ENCODE assay signal across 16 mouse cellular contexts in the genomic region with DNA sequence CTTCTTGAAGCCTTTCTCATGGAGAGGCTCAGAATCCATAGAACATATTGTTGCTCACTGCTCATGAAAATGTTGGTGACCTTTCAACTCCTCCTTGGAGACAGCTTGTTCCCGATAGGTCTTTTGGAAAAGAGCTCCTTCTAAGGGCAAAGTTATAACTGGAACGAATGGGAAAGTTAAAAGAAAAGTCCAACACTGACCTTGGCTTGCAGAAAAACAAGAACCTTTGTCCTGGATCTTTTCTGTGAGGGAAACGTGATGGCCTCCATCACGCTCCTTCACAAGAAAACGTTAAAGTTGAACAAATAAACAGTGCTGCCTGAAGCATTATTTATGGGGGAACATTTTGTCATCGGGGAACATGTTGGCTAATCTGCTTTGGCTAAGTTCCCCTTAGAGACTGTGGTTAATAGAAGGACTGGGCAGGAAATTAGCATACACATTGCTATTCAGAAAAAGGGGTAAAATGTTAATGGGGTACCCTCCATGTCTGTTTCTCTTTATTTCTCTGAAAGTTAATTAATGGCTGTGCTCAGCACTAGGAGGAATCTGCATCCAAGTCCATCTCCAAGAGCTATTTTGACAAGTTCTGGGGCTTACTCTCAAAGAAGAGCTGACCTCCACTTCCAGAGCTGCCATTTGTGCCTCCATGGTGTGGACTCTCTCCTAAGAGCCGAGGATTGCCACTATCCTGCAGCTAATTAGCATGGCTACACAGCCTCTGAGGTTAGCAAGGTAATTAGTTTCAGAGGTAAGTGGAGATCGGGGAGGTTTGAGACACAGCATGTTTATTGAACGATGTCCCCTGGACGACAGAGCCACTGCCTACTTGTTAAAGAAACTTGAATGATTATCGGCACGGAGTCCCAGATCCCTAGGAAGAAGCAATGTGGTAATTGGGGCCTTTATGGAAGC.
DNase-seq lines count a peak whose midpoint lies in the region; ATAC-seq lines count a peak whose summit lies in the region.
"Had no signal": no experiment of that assay in that cellular context is flagged by ENCODE, and none has a peak within 500 bp of the region (broad histone marks: within the 10 kb centered on the region; RNA-seq: fewer than 3 reads in every experiment).

No protein-coding gene starts in this region.

- H3K9ac ChIP-seq in kidney, embryonic 16.5 days (replicated peaks; ENCODE audit: low read length): no peak overlapping the region
- H3K9ac ChIP-seq: kidney, embryonic 15.5 days; liver, embryonic 12.5 days; neural tube, embryonic 12.5 days had no signal

- DNase-seq in gastrocnemius, adult 18-20 months (ENCODE audit: low spot score): peak; percentile 35
- DNase-seq in gastrocnemius, postnatal 4 days (ENCODE audit: low spot score in 2 of 2): no peak
- DNase-seq in kidney, postnatal 14 days: peak; percentile 27
- DNase-seq in adipocyte (ENCODE audit: low spot score): peak; percentile 81
- DNase-seq in frontal cortex, postnatal 25 days (ENCODE audit: low spot score in 2 of 2): no peak
- DNase-seq: cerebellum, adult 8-10 months; gastrocnemius, postnatal 25 days; right cerebral cortex, postnatal 14 days; thymus, postnatal 4 days had no signal

- no peak overlapping the region for H3K4me2 ChIP-seq in kidney, embryonic 16.5 days (replicated peaks; ENCODE audit: low read depth, low read length)
- H3K4me2 ChIP-seq: kidney, embryonic 15.5 days; liver, embryonic 12.5 days; midbrain, embryonic 11.5 days; neural tube, embryonic 12.5 days had no signal

- H3K9me3 ChIP-seq in kidney, embryonic 16.5 days (ENCODE audit: low read length): peaks cover 3% of the 10 kb centered on the region; the same call in 1 of the 2 replicates
- H3K9me3 ChIP-seq: kidney, embryonic 15.5 days; liver, embryonic 12.5 days; neural tube, embryonic 12.5 days had no signal

- no peak; the same call in 1 of the 2 replicates for ATAC-seq in kidney, embryonic 16.5 days (ENCODE audit: low FRiP score, low TSS enrichment)
- ATAC-seq: liver, embryonic 12.5 days had no signal

- H3K4me1 ChIP-seq in kidney, embryonic 16.5 days (ENCODE audit: insufficient read depth, low read length): no peaks in the 10 kb centered on the region
- peaks cover 6% of the 10 kb centered on the region; the same call in 1 of the 2 replicates for H3K4me1 ChIP-seq in brown adipose tissue, adult 24 weeks (ENCODE audit: control insufficient read depth, insufficient read depth, insufficient read length, low read length)
- H3K4me1 ChIP-seq: liver, embryonic 12.5 days had no signal

- H3K36me3 ChIP-seq in kidney, embryonic 16.5 days (ENCODE audit: insufficient read depth, low read length): no peaks in the 10 kb centered on the region
- H3K36me3 ChIP-seq: kidney, embryonic 15.5 days; liver, embryonic 12.5 days; neural tube, embryonic 12.5 days had no signal

- no peak overlapping the region for H3K27ac ChIP-seq in kidney, embryonic 16.5 days (ENCODE audit: low read length)
- H3K27ac ChIP-seq in brown adipose tissue, adult 24 weeks (replicated peaks; ENCODE audit: low read depth, low read length): peak overlapping the region; percentile 88
- H3K27ac ChIP-seq: kidney, embryonic 15.5 days; liver, embryonic 12.5 days; macrophage; neural tube, embryonic 12.5 days had no signal

- WGBS in kidney, embryonic 16.5 days: 39% methylated on average over 12 of the region's 12 CpGs

- H3K4me3 ChIP-seq in kidney, embryonic 16.5 days (ENCODE audit: low read length): no peak overlapping the region
- H3K4me3 ChIP-seq in brown adipose tissue, adult 24 weeks (ENCODE audit: insufficient read depth, low read depth, low read length): no peak overlapping the region
- H3K4me3 ChIP-seq: kidney, embryonic 15.5 days; liver, embryonic 12.5 days; neural tube, embryonic 12.5 days had no signal

- no peaks in the 10 kb centered on the region for H3K27me3 ChIP-seq in kidney, embryonic 16.5 days (ENCODE audit: insufficient read depth, low read length)
- H3K27me3 ChIP-seq: kidney, embryonic 15.5 days; liver, embryonic 12.5 days; neural tube, embryonic 12.5 days had no signal

Comparison
In these comparisons a context has a peak if more than half of its experiments do, and no peak if none do; other contexts are left out.
1. DNase-seq: peak in gastrocnemius, adult 18-20 months (single experiment), kidney, postnatal 14 days (single experiment) and adipocyte (single experiment); none in gastrocnemius, postnatal 4 days (0 of 2) and frontal cortex, postnatal 25 days (0 of 2).